Mouse (Mus musculus): ENCODE measurements at regions not wholly inside any gene's neighbourhood (a gene's known extent, or its start where the extent isn't known, plus 50 kb on each side); places are given as distances from the start of the nearest gene placed in this dataset.

DNA sequence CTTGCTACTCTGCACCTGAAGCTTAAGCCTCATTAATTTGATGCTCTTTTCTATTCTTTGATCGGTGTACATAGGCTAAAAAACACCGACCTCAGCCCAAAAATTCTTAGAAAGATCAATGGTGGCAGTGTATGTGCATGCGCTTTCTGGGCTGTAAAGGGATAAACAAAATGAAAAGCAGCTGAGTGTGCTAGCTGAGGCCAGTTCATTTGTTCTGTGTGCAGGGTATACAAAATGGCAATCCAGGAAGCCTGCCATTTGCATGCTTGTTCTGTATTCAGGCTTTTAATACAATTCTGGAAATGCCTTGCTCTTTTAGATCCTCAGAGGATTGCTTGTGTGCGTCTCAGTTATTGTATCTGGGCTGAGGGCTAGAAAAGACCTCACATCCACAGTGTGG, 817.1 kb downstream of the Gm9195 start:
- H3K36me3 ChIP-seq (ENCODE audit: control insufficient read depth, insufficient read depth, low read length), result no peaks in the 10 kb centered on the region
- H3K27ac ChIP-seq (ENCODE audit: low read length), result 0 out of 2 replicates have a peak overlapping the region, but pooled peaks have one; percentile 18
- H3K27me3 ChIP-seq (ENCODE audit: control insufficient read depth, insufficient read depth, low read depth, low read length), result no peaks in the 10 kb centered on the region
- H3K4me1 ChIP-seq (ENCODE audit: control insufficient read depth, insufficient read depth, low read length), result peaks cover 4% of the 10 kb centered on the region
- ATAC-seq, result no peak
- H3K4me3 ChIP-seq (ENCODE audit: low read depth, low read length), result no peak overlapping the region
- WGBS, result 48% methylated on average over 4 of the region's 4 CpGs
- no peak overlapping the region for H3K9ac ChIP-seq (ENCODE audit: low read depth, low read length)
- H3K9me3 ChIP-seq (replicated peaks; ENCODE audit: control insufficient read depth, low read length, poor library complexity, severe bottlenecking), result no peaks in the 10 kb centered on the region
- H3K4me2 ChIP-seq (ENCODE audit: low read length), result no peak overlapping the region

DNA sequence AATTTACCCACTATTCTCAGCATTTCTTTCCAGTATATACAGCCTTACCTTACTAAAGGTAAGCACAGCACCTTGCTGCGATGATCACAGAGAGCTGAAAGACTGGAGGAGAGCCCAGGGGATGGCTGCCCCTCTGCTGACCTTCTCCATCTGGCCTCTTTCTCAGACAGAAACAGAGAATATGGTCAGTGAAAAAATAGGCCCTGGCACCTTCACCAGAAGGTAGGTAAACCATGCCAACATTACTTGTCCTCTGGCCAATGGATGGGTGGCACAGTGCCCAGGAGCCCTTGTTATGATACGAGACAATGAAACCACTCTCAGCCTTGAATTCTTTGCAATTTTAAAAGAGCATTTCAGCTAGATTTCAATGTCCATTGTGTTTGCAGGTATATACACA, 817.8 kb downstream of the Gm9195 start:
- no peak overlapping the region for H3K27ac ChIP-seq (ENCODE audit: low read length)
- 76% methylated on average over 2 of the region's 2 CpGs for WGBS
- no peak for ATAC-seq
- no peak overlapping the region for H3K4me2 ChIP-seq (ENCODE audit: low read length)
- H3K9me3 ChIP-seq (replicated peaks; ENCODE audit: control insufficient read depth, low read length, poor library complexity, severe bottlenecking), result no peaks in the 10 kb centered on the region
- H3K4me1 ChIP-seq (ENCODE audit: control insufficient read depth, insufficient read depth, low read length), result peaks cover 4% of the 10 kb centered on the region
- H3K36me3 ChIP-seq (ENCODE audit: control insufficient read depth, insufficient read depth, low read length), result no peaks in the 10 kb centered on the region
- H3K27me3 ChIP-seq (ENCODE audit: control insufficient read depth, insufficient read depth, low read depth, low read length), result no peaks in the 10 kb centered on the region
- no peak overlapping the region for H3K4me3 ChIP-seq (ENCODE audit: low read depth, low read length)
- H3K9ac ChIP-seq (ENCODE audit: low read depth, low read length), result no peak overlapping the region

DNA sequence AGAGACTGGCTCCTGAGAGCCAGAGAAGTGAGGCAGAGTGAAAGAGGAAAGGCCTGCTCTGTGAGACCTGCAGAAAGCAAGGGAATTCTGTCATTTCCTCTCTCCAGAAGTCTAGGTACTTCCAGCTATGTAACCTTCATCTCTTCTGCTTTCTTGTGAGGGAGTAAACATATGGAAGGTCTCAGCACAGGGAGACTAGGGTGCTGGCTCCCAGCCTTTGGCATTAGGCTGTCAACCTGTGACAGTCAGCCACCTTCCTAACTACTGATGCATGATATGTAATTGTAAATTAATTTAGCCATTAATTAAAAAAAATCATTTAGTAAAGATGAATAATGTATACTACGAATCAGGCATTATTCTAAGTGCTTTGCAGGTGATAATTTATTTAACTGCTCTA, 819.2 kb downstream of the Gm9195 start:
- H3K27ac ChIP-seq (ENCODE audit: low read length), result no peak overlapping the region
- H3K4me3 ChIP-seq (ENCODE audit: low read depth, low read length), result no peak overlapping the region
- H3K4me2 ChIP-seq (ENCODE audit: low read length), result no peak overlapping the region
- 62% methylated on average over 1 of the region's 1 CpGs for WGBS
- H3K27me3 ChIP-seq (ENCODE audit: control insufficient read depth, insufficient read depth, low read depth, low read length), result no peaks in the 10 kb centered on the region
- no peak overlapping the region for H3K9ac ChIP-seq (ENCODE audit: low read depth, low read length)
- no peaks in the 10 kb centered on the region for H3K36me3 ChIP-seq (ENCODE audit: control insufficient read depth, insufficient read depth, low read length)
- no peaks in the 10 kb centered on the region for H3K9me3 ChIP-seq (replicated peaks; ENCODE audit: control insufficient read depth, low read length, poor library complexity, severe bottlenecking)
- no peak for ATAC-seq
- H3K4me1 ChIP-seq (ENCODE audit: control insufficient read depth, insufficient read depth, low read length), result peaks cover 4% of the 10 kb centered on the region

DNA sequence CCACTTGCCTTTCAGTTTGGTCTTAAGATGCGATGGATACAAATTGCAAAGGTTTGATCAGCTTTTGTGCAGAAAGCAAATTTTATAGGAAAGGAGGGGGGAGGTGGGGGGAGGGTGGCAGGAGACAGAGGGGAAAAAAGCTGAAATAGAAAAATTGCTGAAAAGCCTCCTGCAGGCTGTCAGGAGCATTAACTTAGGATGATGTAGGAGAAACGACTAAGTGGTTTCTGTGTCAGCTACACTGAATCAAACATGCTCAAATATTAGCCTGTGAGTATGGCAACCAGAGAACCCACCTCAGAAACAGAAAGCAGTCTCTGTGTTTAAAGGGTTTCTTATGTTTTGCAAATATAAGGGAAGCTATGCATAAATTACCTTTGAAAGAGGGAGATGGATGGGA, 819.6 kb downstream of the Gm9195 start:
- no peak overlapping the region; the same call in 1 of the 2 replicates for H3K9ac ChIP-seq (ENCODE audit: low read depth, low read length)
- no peaks in the 10 kb centered on the region for H3K27me3 ChIP-seq (ENCODE audit: control insufficient read depth, insufficient read depth, low read depth, low read length)
- 37% methylated on average over 2 of the region's 2 CpGs for WGBS
- no peak overlapping the region for H3K27ac ChIP-seq (ENCODE audit: low read length)
- H3K4me2 ChIP-seq (ENCODE audit: low read length), result no peak overlapping the region
- no peaks in the 10 kb centered on the region for H3K36me3 ChIP-seq (ENCODE audit: control insufficient read depth, insufficient read depth, low read length)
- H3K9me3 ChIP-seq (replicated peaks; ENCODE audit: control insufficient read depth, low read length, poor library complexity, severe bottlenecking), result no peaks in the 10 kb centered on the region
- H3K4me1 ChIP-seq (ENCODE audit: control insufficient read depth, insufficient read depth, low read length), result peaks cover 4% of the 10 kb centered on the region
- no peak for ATAC-seq
- no peak overlapping the region for H3K4me3 ChIP-seq (ENCODE audit: low read depth, low read length)

DNA sequence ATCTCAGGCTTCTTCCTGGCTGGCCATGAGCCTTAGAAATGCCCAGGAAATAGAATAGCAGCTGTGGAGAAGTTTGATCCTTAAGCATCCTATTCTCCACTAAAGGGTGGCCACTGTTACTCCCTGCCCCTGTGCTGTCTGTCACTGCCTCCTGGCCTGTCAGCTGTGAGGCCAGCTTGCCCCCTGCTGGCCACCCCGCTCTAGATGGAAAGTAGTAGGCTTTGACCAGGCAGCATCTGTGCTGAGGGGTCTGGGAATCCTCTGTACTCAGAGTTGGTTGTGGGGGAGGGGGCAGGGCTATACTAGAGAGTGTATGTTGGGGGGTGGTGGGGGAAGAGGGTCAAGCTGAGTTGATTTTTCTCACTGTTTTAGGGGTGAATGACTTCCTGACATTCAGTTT, 821.2 kb downstream of the Gm9195 start:
- Histone ChIP-seq H3K36me3 (ENCODE audit: control insufficient read depth, insufficient read depth, low read length) (no peaks in the 10 kb centered on the region), H3K4me1 (ENCODE audit: control insufficient read depth, insufficient read depth, low read length) (peaks cover 4% of the 10 kb centered on the region), H3K9me3 (replicated peaks; ENCODE audit: control insufficient read depth, low read length, poor library complexity, severe bottlenecking) (no peaks in the 10 kb centered on the region), H3K4me3 (ENCODE audit: low read depth, low read length) (no peak overlapping the region), H3K27me3 (ENCODE audit: control insufficient read depth, insufficient read depth, low read depth, low read length) (no peaks in the 10 kb centered on the region), H3K4me2 (ENCODE audit: low read length) (no peak overlapping the region), H3K9ac (ENCODE audit: low read depth, low read length) (no peak overlapping the region), H3K27ac (ENCODE audit: low read length) (no peak overlapping the region)
- peak; percentile 90 for ATAC-seq
- WGBS, result 13% methylated on average over 1 of the region's 1 CpGs

- H3K27ac ChIP-seq (ENCODE audit: low read length), result no peak overlapping the region
- 93% methylated on average over 1 of the region's 1 CpGs for WGBS
- H3K4me2 ChIP-seq (ENCODE audit: low read length), result no peak overlapping the region
- no peaks in the 10 kb centered on the region for H3K4me1 ChIP-seq (ENCODE audit: control insufficient read depth, insufficient read depth, low read length)
- H3K27me3 ChIP-seq (ENCODE audit: control insufficient read depth, insufficient read depth, low read depth, low read length), result no peaks in the 10 kb centered on the region
- no peak overlapping the region for H3K9ac ChIP-seq (ENCODE audit: low read depth, low read length)
- no peak for ATAC-seq
- H3K36me3 ChIP-seq (ENCODE audit: control insufficient read depth, insufficient read depth, low read length), result no peaks in the 10 kb centered on the region
- H3K9me3 ChIP-seq (replicated peaks; ENCODE audit: control insufficient read depth, low read length, poor library complexity, severe bottlenecking), result no peaks in the 10 kb centered on the region
- no peak overlapping the region for H3K4me3 ChIP-seq (ENCODE audit: low read depth, low read length)
These were observed 825.0 kb downstream of the Gm9195 start for GRCm38 (mm10) chr14:71666656-71667055.

DNA sequence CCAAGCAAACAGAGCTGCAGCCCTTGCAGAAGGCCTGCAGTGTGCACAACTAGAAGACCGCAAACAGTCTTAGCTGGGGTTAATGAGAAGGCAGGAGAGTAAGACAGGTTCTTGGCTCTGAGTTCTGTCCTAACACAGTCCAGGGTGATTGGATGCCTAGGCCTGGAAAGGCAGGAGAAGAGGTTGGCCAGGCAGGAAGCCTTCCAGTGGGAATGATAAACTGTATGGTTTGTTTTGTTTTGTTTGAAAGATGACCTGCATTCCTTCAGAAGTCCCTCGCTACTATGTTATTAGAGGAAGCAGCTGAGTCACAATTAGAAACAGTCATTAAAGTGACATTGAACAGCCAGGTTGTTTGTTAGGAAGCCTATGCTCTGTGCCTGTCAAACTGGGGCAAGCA, 831.5 kb downstream of the Gm9195 start:
- Histone ChIP-seq H3K27ac (ENCODE audit: low read length) (no peak overlapping the region), H3K4me1 (ENCODE audit: control insufficient read depth, insufficient read depth, low read length) (no peaks in the 10 kb centered on the region), H3K36me3 (ENCODE audit: control insufficient read depth, insufficient read depth, low read length) (no peaks in the 10 kb centered on the region), H3K27me3 (ENCODE audit: control insufficient read depth, insufficient read depth, low read depth, low read length) (no peaks in the 10 kb centered on the region), H3K4me2 (ENCODE audit: low read length) (no peak overlapping the region), H3K4me3 (ENCODE audit: low read depth, low read length) (no peak overlapping the region), H3K9ac (ENCODE audit: low read depth, low read length) (no peak overlapping the region), H3K9me3 (replicated peaks; ENCODE audit: control insufficient read depth, low read length, poor library complexity, severe bottlenecking) (no peaks in the 10 kb centered on the region)
- ATAC-seq, result no peak
- WGBS, result 86% methylated on average over 2 of the region's 2 CpGs

DNA sequence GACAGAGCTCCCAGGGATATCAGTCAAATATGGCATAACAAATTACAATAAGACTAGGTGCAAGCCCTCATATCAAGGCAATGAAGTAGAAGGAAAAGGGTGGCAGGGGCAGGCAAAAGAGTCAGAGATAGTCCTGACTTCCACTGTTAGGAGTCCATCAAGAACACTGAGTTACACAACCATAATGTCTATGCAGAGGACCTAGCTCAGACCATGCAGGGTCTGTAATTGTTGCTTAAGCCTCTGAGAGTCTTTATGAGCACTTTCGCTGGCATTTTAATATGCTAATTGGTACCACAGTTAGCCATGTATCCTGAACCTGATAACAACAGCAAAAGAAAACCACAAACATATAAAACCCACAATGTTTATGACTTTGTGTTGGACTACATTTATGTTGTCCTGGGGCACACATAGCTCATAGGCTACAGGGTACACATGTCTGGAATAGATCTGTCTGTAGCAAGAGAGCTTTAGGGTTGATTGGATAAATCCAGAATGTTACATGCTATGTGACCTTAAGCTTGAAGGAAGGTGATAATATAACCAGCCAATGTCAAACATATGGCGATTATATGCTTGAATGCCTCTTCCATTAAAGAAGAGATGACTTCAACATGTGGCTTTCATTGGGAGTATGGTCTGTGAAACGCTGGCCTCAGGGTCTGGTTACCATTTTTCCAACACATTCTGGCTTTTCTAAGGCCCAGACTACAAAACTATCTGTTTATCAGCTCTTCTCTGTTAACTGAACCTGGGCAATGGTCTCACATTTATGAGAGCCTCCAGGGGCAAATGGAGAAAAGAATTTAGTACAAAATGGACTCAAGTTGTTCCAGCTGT, 836.6 kb downstream of the Gm9195 start:
- no peak for ATAC-seq
- no peak overlapping the region for H3K4me3 ChIP-seq (ENCODE audit: low read depth, low read length)
- H3K27ac ChIP-seq (ENCODE audit: low read length), result no peak overlapping the region
- no peak overlapping the region for H3K4me2 ChIP-seq (ENCODE audit: low read length)
- WGBS, result 88% methylated on average over 3 of the region's 3 CpGs
- H3K9me3 ChIP-seq (replicated peaks; ENCODE audit: control insufficient read depth, low read length, poor library complexity, severe bottlenecking), result no peaks in the 10 kb centered on the region
- no peaks in the 10 kb centered on the region for H3K36me3 ChIP-seq (ENCODE audit: control insufficient read depth, insufficient read depth, low read length)
- no peaks in the 10 kb centered on the region for H3K27me3 ChIP-seq (ENCODE audit: control insufficient read depth, insufficient read depth, low read depth, low read length)
- H3K9ac ChIP-seq (ENCODE audit: low read depth, low read length), result no peak overlapping the region
- H3K4me1 ChIP-seq (ENCODE audit: control insufficient read depth, insufficient read depth, low read length), result no peaks in the 10 kb centered on the region

- no peak overlapping the region for H3K4me2 ChIP-seq (ENCODE audit: low read length)
- no peak overlapping the region for H3K27ac ChIP-seq (ENCODE audit: low read length)
- 97% methylated on average over 1 of the region's 1 CpGs for WGBS
- no peak for ATAC-seq
- no peaks in the 10 kb centered on the region for H3K36me3 ChIP-seq (ENCODE audit: control insufficient read depth, insufficient read depth, low read length)
- H3K9ac ChIP-seq (ENCODE audit: low read depth, low read length), result no peak overlapping the region
- no peaks in the 10 kb centered on the region for H3K4me1 ChIP-seq (ENCODE audit: control insufficient read depth, insufficient read depth, low read length)
- no peak overlapping the region for H3K4me3 ChIP-seq (ENCODE audit: low read depth, low read length)
- H3K9me3 ChIP-seq (replicated peaks; ENCODE audit: control insufficient read depth, low read length, poor library complexity, severe bottlenecking), result no peaks in the 10 kb centered on the region
- H3K27me3 ChIP-seq (ENCODE audit: control insufficient read depth, insufficient read depth, low read depth, low read length), result no peaks in the 10 kb centered on the region
These were observed 849.1 kb downstream of the Gm9195 start for GRCm38 (mm10) chr14:71642536-71642935.

All from midbrain, embryonic 16.5 days (tissue).